26 mouse cellular contexts compared by ENCODE assay signal in the genomic region with DNA sequence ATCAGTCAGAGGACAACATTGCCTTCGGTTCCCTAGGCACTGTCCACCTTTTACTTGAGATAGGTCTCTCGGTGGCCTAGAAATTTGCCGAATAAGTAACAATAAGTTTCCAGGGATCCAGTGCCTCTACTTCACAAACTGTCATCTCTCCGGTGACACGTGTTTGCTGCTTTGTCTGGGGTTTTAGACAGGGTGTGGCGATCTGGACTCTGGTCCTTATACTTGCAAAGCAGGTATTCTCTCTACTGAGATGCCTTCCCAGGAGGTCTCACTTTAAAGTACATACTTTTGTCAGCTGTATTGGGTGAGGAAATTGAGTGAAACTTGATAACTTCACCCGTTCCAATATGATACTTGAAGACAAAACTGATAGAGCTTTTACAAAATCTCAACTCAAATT.
"Had no signal": no experiment of that assay in that cellular context is flagged by ENCODE, and none has a peak within 500 bp of the region (broad histone marks: within the 10 kb centered on the region; RNA-seq: fewer than 3 reads in every experiment).

No protein-coding gene starts in this region.

- ATAC-seq: forebrain, embryonic 14.5 days; forebrain, embryonic 15.5 days; forebrain, embryonic 16.5 days had no signal

- H3K4me2 ChIP-seq: forebrain, embryonic 12.5 days; forebrain, embryonic 13.5 days; forebrain, embryonic 15.5 days had no signal

- H3K36me3 ChIP-seq: embryonic facial prominence, embryonic 10.5 days; embryonic facial prominence, embryonic 12.5 days; embryonic facial prominence, embryonic 13.5 days; embryonic facial prominence, embryonic 15.5 days; forebrain, embryonic 10.5 days; forebrain, embryonic 12.5 days; forebrain, embryonic 15.5 days had no signal

- H3K4me3 ChIP-seq: embryonic facial prominence, embryonic 12.5 days; embryonic facial prominence, embryonic 13.5 days; embryonic facial prominence, embryonic 15.5 days; erythroblast, embryonic 14.5 days; forebrain, embryonic 10.5 days; forebrain, embryonic 12.5 days; forebrain, embryonic 13.5 days; forebrain, embryonic 15.5 days; gastrocnemius, adult 2 months; heart, adult 2 months had no signal

- H3K27me3 ChIP-seq: embryonic facial prominence, embryonic 12.5 days; embryonic facial prominence, embryonic 13.5 days; embryonic facial prominence, embryonic 15.5 days; forebrain, embryonic 12.5 days; forebrain, embryonic 13.5 days; forebrain, embryonic 15.5 days had no signal

- H3K27ac ChIP-seq: embryonic facial prominence, embryonic 10.5 days; embryonic facial prominence, embryonic 12.5 days; embryonic facial prominence, embryonic 13.5 days; embryonic facial prominence, embryonic 15.5 days; forebrain, embryonic 10.5 days; forebrain, embryonic 12.5 days; forebrain, embryonic 13.5 days; forebrain, embryonic 15.5 days; gastrocnemius, adult 2 months; heart, adult 2 months had no signal

- H3K9ac ChIP-seq: embryonic facial prominence, embryonic 12.5 days; embryonic facial prominence, embryonic 13.5 days; embryonic facial prominence, embryonic 15.5 days; forebrain, embryonic 12.5 days; forebrain, embryonic 13.5 days; forebrain, embryonic 15.5 days; forebrain, postnatal 0 days had no signal

- H3K9me3 ChIP-seq: embryonic facial prominence, embryonic 10.5 days; embryonic facial prominence, embryonic 12.5 days; embryonic facial prominence, embryonic 13.5 days; embryonic facial prominence, embryonic 15.5 days; forebrain, embryonic 10.5 days; forebrain, embryonic 12.5 days; forebrain, embryonic 13.5 days; forebrain, embryonic 15.5 days had no signal

- DNase-seq: cerebellum, adult 8-10 months; cerebellum, adult 9-10 months; cerebellum, adult 9-11 months; cerebellum, postnatal 10 days; cerebellum, postnatal 14 days; cerebellum, postnatal 36 days; forebrain, postnatal 0 days; gastrocnemius, adult 2 months; gastrocnemius, postnatal 10 days; gastrocnemius, postnatal 14 days; gastrocnemius, postnatal 25 days; gastrocnemius, postnatal 36 days; heart, adult 11 months; heart, adult 18-20 months; heart, adult 2 months had no signal

- H3K4me1 ChIP-seq: forebrain, embryonic 13.5 days; forebrain, embryonic 15.5 days had no signal
